Mouse (Mus musculus): ENCODE data around the gene Ndufs8.

The Ndufs8 gene

GRCm38 (mm10) chr19:3903648-3904362 is 8.8 kb downstream of the Ndufs8 start:
- no peak for DNase-seq

- DNase-seq: no peak
Observed at GRCm38 (mm10) chr19:3902966-3903365, 9.6 kb downstream of the Ndufs8 start.

DNA sequence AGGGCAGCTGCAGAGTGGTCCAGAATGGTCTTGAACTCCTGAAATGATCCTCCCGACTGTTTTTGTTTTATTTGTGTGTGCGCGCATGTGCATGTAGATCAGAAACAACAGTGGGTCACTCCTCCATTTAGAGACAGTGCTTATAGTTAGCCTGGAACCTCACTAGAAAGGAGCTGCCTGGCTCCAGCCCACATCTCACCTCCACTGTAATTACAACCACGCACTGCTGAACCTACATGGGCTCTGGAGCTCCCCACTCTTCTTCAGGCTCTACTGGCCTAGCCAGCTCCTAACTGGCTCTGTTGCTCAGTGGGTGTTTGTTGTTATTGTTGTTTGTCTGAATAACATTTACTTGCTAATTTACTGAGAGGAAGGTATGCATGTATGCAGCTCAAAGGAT is 13.0 kb downstream of the Ndufs8 start:
- no peak for DNase-seq

GRCm38 (mm10) chr19:3898952-3899351 is 13.6 kb downstream of the Ndufs8 start:
- DNase-seq: no peak

GRCm38 (mm10) chr19:3897557-3897956 is 15.0 kb downstream of the Ndufs8 start:
- no peak for DNase-seq

- no peak for DNase-seq
Observed at GRCm38 (mm10) chr19:3896208-3896607, 16.4 kb downstream of the Ndufs8 start.

DNA sequence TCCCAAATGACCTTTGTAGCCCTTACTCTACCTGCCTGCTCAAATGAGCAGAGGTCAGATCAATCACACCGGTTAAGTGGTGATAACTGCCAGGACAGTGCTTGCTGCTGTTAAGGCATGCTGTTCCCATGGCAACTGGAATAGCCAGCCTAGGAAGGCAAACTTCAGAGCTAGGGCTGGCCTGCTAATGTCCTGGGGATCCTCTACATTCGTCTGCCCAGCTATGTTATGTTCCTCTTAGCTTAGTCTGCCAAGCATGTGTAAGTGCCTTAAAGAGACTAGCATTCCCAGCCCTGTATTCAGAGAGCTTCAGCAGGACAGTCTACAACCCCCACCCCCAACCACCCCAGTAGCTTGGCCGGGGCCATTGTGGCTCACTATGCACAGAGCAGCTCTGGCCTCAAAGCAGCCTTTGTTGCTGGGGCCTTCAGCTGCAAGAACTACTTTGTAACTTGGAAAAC is 17.4 kb downstream of the Ndufs8 start:
- DNase-seq: no peak

- no peak for DNase-seq
Observed at GRCm38 (mm10) chr19:3894294-3894693, 18.3 kb downstream of the Ndufs8 start.

GRCm38 (mm10) chr19:3893545-3894116 is 18.9 kb downstream of the Ndufs8 start:
- DNase-seq: no peak

DNA sequence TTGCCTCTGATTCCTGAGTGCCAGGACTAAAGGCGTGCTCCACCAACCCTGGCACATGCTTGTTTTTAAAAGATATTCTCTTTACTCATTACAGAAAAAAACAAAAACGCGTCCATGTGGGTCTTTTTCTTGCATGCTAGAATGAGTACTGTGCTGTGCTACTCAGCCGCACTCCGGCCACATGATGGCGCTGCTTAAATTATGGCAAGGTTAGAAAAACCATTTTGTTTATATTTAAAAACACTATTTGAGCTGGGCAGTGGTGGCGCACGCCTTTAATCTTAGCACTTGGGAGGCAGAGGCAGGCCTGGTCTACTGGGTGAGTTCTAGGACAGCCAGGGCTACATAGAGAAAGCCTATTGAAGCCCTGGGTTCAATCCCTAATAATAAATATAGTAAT is 22.4 kb downstream of the Ndufs8 start:
- no peak for DNase-seq

DNA sequence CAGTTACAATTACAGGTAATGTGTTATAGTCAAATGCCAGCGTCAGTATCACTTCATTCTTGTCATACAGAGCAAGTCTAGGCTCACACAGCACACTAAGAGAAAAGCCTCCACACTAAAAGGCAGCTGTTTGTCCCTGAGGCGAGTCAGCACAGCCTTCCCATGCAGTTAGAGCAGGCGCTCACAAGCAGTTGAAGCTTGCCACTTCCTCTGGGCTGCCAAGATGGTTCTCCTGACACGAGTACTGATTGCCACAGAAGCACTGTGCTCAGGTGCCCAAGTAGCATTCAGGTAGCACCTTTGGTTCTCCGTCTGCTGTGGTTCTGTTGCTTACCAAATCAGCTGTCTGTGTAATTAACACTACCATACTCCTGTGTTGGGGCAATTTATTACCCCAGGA is 23.5 kb downstream of the Ndufs8 start:
- no peak for DNase-seq

- DNase-seq: no peak
Observed at GRCm38 (mm10) chr19:3884325-3884990, 28.1 kb downstream of the Ndufs8 start.

- DNase-seq: no peak
Observed at GRCm38 (mm10) chr19:3882214-3882613, 30.4 kb downstream of the Ndufs8 start.

DNA sequence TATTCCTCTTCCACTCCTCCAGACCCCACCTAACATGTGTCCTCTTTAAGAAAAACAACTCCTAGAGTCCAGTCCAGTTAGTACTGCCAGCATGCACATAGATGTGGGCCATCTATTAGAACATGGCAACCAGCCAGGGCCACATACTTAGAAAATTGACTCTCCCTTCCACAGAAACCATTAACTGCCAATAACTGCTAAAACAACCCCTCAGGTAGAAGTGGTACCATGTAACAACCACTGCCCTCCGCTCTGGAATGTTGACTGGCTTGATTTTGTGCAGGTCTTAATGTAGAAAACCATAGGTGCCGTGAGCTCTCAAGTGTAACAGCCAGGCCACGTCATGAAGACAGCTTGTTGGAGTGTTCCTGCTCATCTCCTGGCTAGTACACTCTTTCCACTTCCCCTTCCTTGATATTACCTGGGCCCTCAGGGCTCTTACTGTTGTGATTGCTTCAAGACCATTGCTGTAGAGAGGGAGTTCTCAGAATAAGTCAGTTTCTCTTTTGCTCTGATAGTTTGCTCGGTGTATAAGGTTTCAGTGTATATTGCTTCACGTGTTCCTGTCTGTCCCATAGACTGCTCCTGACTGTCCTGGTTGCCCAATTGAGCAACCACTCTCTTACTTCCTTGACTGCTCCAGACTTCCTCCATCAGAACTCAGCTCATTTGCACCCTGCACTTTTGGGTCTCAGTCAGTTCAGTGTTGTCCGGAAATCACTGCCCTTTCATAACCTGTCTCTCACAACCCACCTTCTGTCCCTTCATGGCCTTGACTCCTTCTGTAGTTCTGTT is 32.3 kb downstream of the Ndufs8 start:
- no peak for DNase-seq

DNA sequence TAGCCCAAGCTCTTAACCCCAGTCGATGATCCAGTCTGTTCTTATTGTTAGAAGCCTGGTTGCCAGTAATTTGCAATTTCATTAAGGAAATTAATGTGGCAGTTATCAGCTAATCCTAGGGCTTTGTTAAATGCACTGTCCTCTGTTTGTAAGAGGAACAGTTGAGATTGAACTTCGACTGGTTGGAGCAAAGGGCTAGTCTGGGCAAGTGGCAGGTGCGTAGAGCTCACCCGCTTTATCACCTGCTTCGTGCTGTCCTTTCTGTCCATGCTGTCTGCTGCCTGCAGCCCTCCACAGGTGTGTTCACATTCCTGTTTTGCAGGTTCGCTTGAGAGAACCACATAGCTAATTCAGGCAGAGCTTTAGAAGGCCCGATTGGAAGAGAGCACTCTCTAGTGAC is 37.5 kb downstream of the Ndufs8 start:
- DNase-seq: no peak

DNA sequence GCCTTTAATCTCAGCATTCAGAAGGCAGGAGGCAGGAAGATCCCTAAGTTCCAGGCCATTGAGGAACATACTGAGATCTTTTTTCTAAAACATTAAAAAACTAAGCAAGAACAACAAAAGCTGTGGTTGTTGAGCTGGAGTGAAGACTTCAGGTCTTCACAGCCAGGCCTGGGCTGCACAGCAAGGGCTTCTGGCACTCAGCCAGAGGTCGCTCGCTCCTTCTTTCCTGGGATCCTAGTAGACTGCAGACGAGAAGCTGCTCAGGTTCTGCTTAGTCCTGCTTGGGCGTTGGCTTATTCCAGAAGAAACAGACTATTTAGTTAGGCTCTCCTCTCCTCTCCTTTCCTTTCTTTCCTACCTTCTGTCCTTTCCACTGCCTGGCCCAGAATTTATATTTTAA is 40.2 kb downstream of the Ndufs8 start:
- no peak for DNase-seq

GRCm38 (mm10) chr19:3871468-3871867 is 41.1 kb downstream of the Ndufs8 start:
- DNase-seq: no peak

- DNase-seq: no peak
Observed at GRCm38 (mm10) chr19:3868290-3868689, 44.3 kb downstream of the Ndufs8 start.

- no peak for DNase-seq
Observed at GRCm38 (mm10) chr19:3864960-3865359, 47.6 kb downstream of the Ndufs8 start.

DNA sequence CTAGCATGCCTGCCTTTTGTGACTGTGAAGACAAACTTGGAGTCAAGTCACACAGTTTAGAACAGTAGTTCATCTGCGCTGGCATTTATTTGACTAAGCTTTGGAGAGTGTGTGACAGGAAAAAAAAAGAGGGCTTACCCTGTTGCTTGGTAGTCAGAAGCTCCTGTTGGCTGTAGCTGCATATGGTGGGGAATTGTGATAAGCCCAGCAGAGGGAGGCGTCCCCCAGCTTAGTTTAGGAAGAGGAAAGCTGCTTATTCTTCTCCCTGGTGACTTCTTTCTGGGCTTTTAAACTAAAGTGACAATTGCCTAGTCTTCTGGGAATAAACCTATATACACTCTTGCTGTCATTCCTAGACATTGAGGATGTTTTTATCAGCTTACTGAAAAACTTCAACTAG is 49.9 kb downstream of the Ndufs8 start:
- no peak for DNase-seq

Measured in right cerebral cortex, postnatal 25 days (tissue).